Mouse (Mus musculus) ES-E14 (cell line): Measurements from ENCODE around the gene Cadps. TPM values are rescaled to one million over a fixed set of nuclear protein-coding genes. Genes with fewer than 3 reads are reported as not detected.

Experiments used
- DNase-seq: peaks from one replicate; pipeline ENCODE4 v3.0.0-alpha.2; 2013; ENCODE audit warnings: low read depth, low spot score
- H3K27ac ChIP-seq: 2 replicates; pipeline ENCODE4 v1.5.1; 2012; ENCODE audit warnings: low read depth, mild to moderate bottlenecking, low read length, moderate library complexity, mixed read lengths; ENCODE audit not compliant: poor library complexity, insufficient read depth, severe bottlenecking
- H3K36me3 ChIP-seq: 2 replicates; pipeline ENCODE4 v1.6.1; 2012; ENCODE audit warnings: mild to moderate bottlenecking, low read length, moderate library complexity, mixed read lengths; ENCODE audit not compliant: control insufficient read depth, poor library complexity, insufficient read depth, severe bottlenecking
- H3K4me1 ChIP-seq, 2 experiments: fragments of 150-350 bp in 1 of 2; sonication (generic) in 1 of 2; 2 replicates each; pipeline ENCODE4 v1.6.1; 2012; ENCODE audit warnings: low read length in 2 of 2, mild to moderate bottlenecking in 1 of 2, mixed read lengths in 1 of 2; ENCODE audit not compliant: control insufficient read depth in 2 of 2, insufficient read depth in 2 of 2, poor library complexity in 1 of 2
- H3K4me3 ChIP-seq, 2 experiments: fragments of 150-350 bp in 1 of 2; sonication (generic) in 1 of 2; 2 replicates each; pipeline ENCODE4 v1.5.1; 2012; ENCODE audit warnings: low read length in 2 of 2, low read depth in 1 of 2, mild to moderate bottlenecking in 1 of 2, mixed read lengths in 1 of 2; ENCODE audit not compliant: insufficient read depth in 1 of 2, poor library complexity in 1 of 2, severe bottlenecking in 1 of 2
- H3K9ac ChIP-seq: 2 replicates; pipeline ENCODE4 v1.6.1; 2012; ENCODE audit warnings: low read depth, mild to moderate bottlenecking, low read length, mixed read lengths; ENCODE audit not compliant: poor library complexity, insufficient read depth, severe bottlenecking
- H3K9me3 ChIP-seq: fragments of 150-350 bp; sonication (generic); 2 replicates; pipeline ENCODE4 v1.6.1; 2012; ENCODE audit warnings: low read depth, mild to moderate bottlenecking, low read length; ENCODE audit not compliant: control insufficient read depth, insufficient read depth
- CHD2 ChIP-seq: IDR thresholded peaks from 2 replicates; pipeline ENCODE4 v1.6.1; 2014; ENCODE audit warnings: mild to moderate bottlenecking, low read depth, low read length, inconsistent platforms
- HCFC1 ChIP-seq: IDR thresholded peaks from 2 replicates; pipeline ENCODE4 v1.6.1; 2012; ENCODE audit warnings: low read length, inconsistent platforms, borderline replicate concordance; ENCODE audit not compliant: insufficient read depth
- MAFK ChIP-seq: IDR thresholded peaks from 2 replicates; pipeline ENCODE4 v1.6.1; 2014; ENCODE audit warnings: mild to moderate bottlenecking, low read depth, low read length, inconsistent platforms; ENCODE audit not compliant: insufficient read depth
- ZC3H11A ChIP-seq: IDR thresholded peaks from 2 replicates; pipeline ENCODE4 v1.6.1; 2012; ENCODE audit warnings: low read depth, mild to moderate bottlenecking, inconsistent platforms, low read length, borderline replicate concordance
- ZNF384 ChIP-seq: IDR thresholded peaks from 2 replicates; pipeline ENCODE4 v1.6.1; 2012; ENCODE audit warnings: low read depth, low read length, inconsistent platforms
- in situ Hi-C, 2 experiments: fragments of 600-800 bp; cut with MboI; formaldehyde crosslinking; loops; one replicate each; pipeline ENCODE4 v1.15.1; 2025; ENCODE audit warnings: low sequenced_read_pairs in 2 of 2, inconsistent platforms in 1 of 2; ENCODE audit not compliant: unreplicated experiment in 2 of 2
- total RNA-seq: library from RNA; depleted of rRNA; stranded (reverse); fragments of 300-350 nt; gene quantifications from 2 replicates; pipeline ENCODE4 v1.2.3, GENCODE M21; 2012

Gene Cadps
- total RNA-seq, 1 experiment, result 0.49 TPM

GRCm38 (mm10) chr14:12338811-12339565 lies 483.9 kb downstream of the Cadps start:
- Histone ChIP-seq H3K9ac (no peak overlapping the region), H3K27ac (no peak overlapping the region), H3K4me3 (no peak overlapping the region), H3K4me1 (peaks cover 3 to 11% of the 10 kb centered on the region in 2 experiments; a peak in 2 of 4 replicates), H3K36me3 (no peaks in the 10 kb centered on the region), H3K9me3 (no peaks in the 10 kb centered on the region)
- no peak for TF ChIP-seq MAFK
- TF ChIP-seq ZC3H11A, result no peak
- TF ChIP-seq HCFC1, result no peak
- DNase-seq, result no peak
- in situ Hi-C loops, result no loop called here

- Histone ChIP-seq H3K27ac (no peak overlapping the region), H3K4me3 (no peak overlapping the region), H3K9ac (no peak overlapping the region), H3K36me3 (no peaks in the 10 kb centered on the region), H3K4me1 (peaks cover 3 to 9% of the 10 kb centered on the region in 2 experiments; a peak in 2 of 4 replicates), H3K9me3 (no peaks in the 10 kb centered on the region)
- TF ChIP-seq MAFK (no peak), ZNF384 (peak; percentile 38; the same call in 1 of the 2 replicates)
- no peak for DNase-seq
- in situ Hi-C loops, result no loop called here
These were observed 484.7 kb downstream of the Cadps start for GRCm38 (mm10) chr14:12337998-12338809.

GRCm38 (mm10) chr14:12337421-12337997 lies 485.4 kb downstream of the Cadps start:
- Histone ChIP-seq H3K4me1 (peaks cover 3 to 6% of the 10 kb centered on the region in 2 experiments; a peak in 2 of 4 replicates), H3K36me3 (no peaks in the 10 kb centered on the region), H3K9ac (no peak overlapping the region), H3K9me3 (no peaks in the 10 kb centered on the region), H3K4me3 (no peak overlapping the region), H3K27ac (no peak overlapping the region)
- no peak for DNase-seq
- in situ Hi-C loops, result no loop called here
- TF ChIP-seq ZNF384, result no peak; the same call in 1 of the 2 replicates
- TF ChIP-seq ZC3H11A, result no peak
- no peak for TF ChIP-seq CHD2
- TF ChIP-seq MAFK, result no peak
- no peak for TF ChIP-seq HCFC1

- Histone ChIP-seq H3K9me3 (no peaks in the 10 kb centered on the region), H3K36me3 (no peaks in the 10 kb centered on the region), H3K9ac (no peak overlapping the region), H3K4me3 (no peak overlapping the region), H3K27ac (no peak overlapping the region), H3K4me1 (peaks cover 3 to 6% of the 10 kb centered on the region in 2 experiments; a peak in 2 of 4 replicates)
- in situ Hi-C loops, result no loop called here
- TF ChIP-seq ZNF384, result no peak
- no peak for TF ChIP-seq HCFC1
- no peak for TF ChIP-seq ZC3H11A
- TF ChIP-seq MAFK, result no peak
- TF ChIP-seq CHD2, result no peak
- DNase-seq, result no peak
These were observed 488.0 kb downstream of the Cadps start for GRCm38 (mm10) chr14:12334925-12335324.
